Mouse (Mus musculus) neural tube, embryonic 11.5 days (tissue): Measurements from ENCODE around the gene Tspyl2. TPM values are rescaled to one million over a fixed set of nuclear protein-coding genes. Genes with fewer than 3 reads are reported as not detected.
"Not testable (repeated sequence)": the region's sequence is repeated elsewhere in the genome, so short reads cannot be mapped to it uniquely, and the experiment has no call there.

Source experiments
- ATAC-seq: fragments of 200-750 bp; cut with Nextera tagmentation; 2 replicates; pipeline ENCODE4 v1.8.0; 2017; ENCODE audit warnings: moderate number of reproducible peaks, mild to moderate bottlenecking, moderate TSS enrichment, moderate library complexity; ENCODE audit not compliant: insufficient read depth, low FRiP score, low TSS enrichment
- DNase-seq: peaks from one replicate; pipeline ENCODE4 v3.0.0-alpha.2; 2015; ENCODE audit warnings: low spot score
- H3K27ac ChIP-seq: fragments of 300-500 bp; sonication (generic); 2 replicates; pipeline ENCODE4 v1.5.1; 2014; ENCODE audit warnings: low read depth, mild to moderate bottlenecking, low read length
- H3K27me3 ChIP-seq: fragments of 300-500 bp; sonication (generic); 2 replicates; pipeline ENCODE4 v1.6.1; 2014; ENCODE audit warnings: mild to moderate bottlenecking, low read length, mixed read lengths; ENCODE audit not compliant: control insufficient read depth, insufficient read depth
- H3K36me3 ChIP-seq: fragments of 300-500 bp; sonication (generic); 2 replicates; pipeline ENCODE4 v1.6.1; 2014; ENCODE audit warnings: mild to moderate bottlenecking, low read length, moderate library complexity, mixed read lengths; ENCODE audit not compliant: control insufficient read depth, insufficient read depth
- H3K4me1 ChIP-seq: fragments of 300-500 bp; sonication (generic); 2 replicates; pipeline ENCODE4 v1.6.1; 2014; ENCODE audit warnings: low read length, mixed read lengths; ENCODE audit not compliant: control insufficient read depth, insufficient read depth
- H3K4me2 ChIP-seq: fragments of 300-500 bp; sonication (generic); 2 replicates; pipeline ENCODE4 v1.6.1; 2014; ENCODE audit warnings: low read depth, mild to moderate bottlenecking, moderate library complexity
- H3K4me3 ChIP-seq: fragments of 300-500 bp; sonication (generic); 2 replicates; pipeline ENCODE4 v1.5.1; 2014; ENCODE audit warnings: low read depth, low read length
- H3K9ac ChIP-seq: fragments of 300-500 bp; sonication (generic); 2 replicates; pipeline ENCODE4 v1.6.1; 2014; ENCODE audit warnings: mild to moderate bottlenecking, low read length
- H3K9me3 ChIP-seq: fragments of 300-500 bp; sonication (generic); 2 replicates; pipeline ENCODE4 v1.6.1; 2016; ENCODE audit warnings: low read length; ENCODE audit not compliant: control insufficient read depth
- WGBS: fragments of 180-500 bp; shearing (Covaris S2); extraction: QIAGEN DNeasy Blood & Tissue Kit; methylation state at CpG from one replicate; pipeline ENCODE4 v1.1.7; 2014; 5-methylcytosine and 5-hydroxymethylcytosine counted together
- polyA plus RNA-seq: library from polyadenylated mRNA; unstranded; fragments of >200 nt; fragmentation: Nextera tagmentation; extraction: Ambion mirVana; gene quantifications from 2 replicates; pipeline ENCODE4 v1.2.1, GENCODE M21; 2014

The Tspyl2 gene
- polyA plus RNA-seq, 1 experiment from 2014 or later, result 32.3 TPM

- WGBS, result 86% methylated on average over 4 of the region's 4 CpGs
- Histone ChIP-seq H3K9ac (no peak overlapping the region), H3K4me2 (no peak overlapping the region), H3K4me1 (no peaks in the 10 kb centered on the region), H3K9me3 (no peaks in the 10 kb centered on the region), H3K36me3 (no peaks in the 10 kb centered on the region), H3K27ac (no peak overlapping the region), H3K27me3 (peaks cover 2% of the 10 kb centered on the region; the same call in 1 of the 2 replicates), H3K4me3 (no peak overlapping the region)
- ATAC-seq (no peak), DNase-seq (no peak)
Observed at GRCm38 (mm10) chrX:152320535-152320934, 21.7 kb downstream of the Tspyl2 start.

GRCm38 (mm10) chrX:152307942-152308341 is 34.3 kb downstream of the Tspyl2 start:
- 70% methylated on average over 2 of the region's 2 CpGs for WGBS
- no peak for ATAC-seq
- 0 out of 2 replicates have a peak, but pooled peaks cover 2% of the 10 kb centered on the region for H3K27me3 ChIP-seq
- no peak overlapping the region for H3K27ac ChIP-seq
- no peaks in the 10 kb centered on the region for H3K9me3 ChIP-seq
- no peak overlapping the region for H3K9ac ChIP-seq
- DNase-seq, result peak; percentile 19
- H3K36me3 ChIP-seq, result no peaks in the 10 kb centered on the region
- H3K4me3 ChIP-seq, result no peak overlapping the region
- no peak overlapping the region for H3K4me2 ChIP-seq
- no peaks in the 10 kb centered on the region for H3K4me1 ChIP-seq

GRCm38 (mm10) chrX:152307371-152307770 is 34.9 kb downstream of the Tspyl2 start:
- H3K27me3 ChIP-seq, result 0 out of 2 replicates have a peak, but pooled peaks cover 2% of the 10 kb centered on the region
- H3K4me2 ChIP-seq, result no peak overlapping the region
- H3K9ac ChIP-seq, result no peak overlapping the region
- no peaks in the 10 kb centered on the region for H3K9me3 ChIP-seq
- ATAC-seq (no peak), DNase-seq (no peak)
- no peaks in the 10 kb centered on the region for H3K36me3 ChIP-seq
- H3K4me1 ChIP-seq, result no peaks in the 10 kb centered on the region
- H3K27ac ChIP-seq, result no peak overlapping the region
- H3K4me3 ChIP-seq, result no peak overlapping the region

GRCm38 (mm10) chrX:152306224-152306623 is 36.0 kb downstream of the Tspyl2 start:
- Histone ChIP-seq H3K36me3 (no peaks in the 10 kb centered on the region), H3K4me3 (no peak overlapping the region), H3K4me1 (no peaks in the 10 kb centered on the region), H3K27ac (no peak overlapping the region), H3K9ac (no peak overlapping the region), H3K4me2 (no peak overlapping the region), H3K9me3 (no peaks in the 10 kb centered on the region), H3K27me3 (0 out of 2 replicates have a peak, but pooled peaks cover 6% of the 10 kb centered on the region)
- WGBS, result 84% methylated on average over 2 of the region's 2 CpGs
- ATAC-seq (no peak), DNase-seq (no peak)

GRCm38 (mm10) chrX:152287026-152287425 is 55.2 kb downstream of the Tspyl2 start:
- 54% methylated on average over 1 of the region's 1 CpGs for WGBS
- not testable (repeated sequence) for H3K36me3 ChIP-seq, H3K9me3 ChIP-seq, H3K4me2 ChIP-seq, H3K9ac ChIP-seq, H3K27me3 ChIP-seq, H3K4me1 ChIP-seq, H3K27ac ChIP-seq, DNase-seq, ATAC-seq, H3K4me3 ChIP-seq

Other genes starting within 250 kb of the Tspyl2 start
- gene Iqsec2, start 198.2 kb downstream of the Tspyl2 start, polyA plus RNA-seq, result 0.94 and 1.8 TPM in 2 replicates
- 39.3 and 42.4 TPM in 2 replicates for gene Kdm5c, start 109.4 kb downstream of the Tspyl2 start, polyA plus RNA-seq
- 17.0 and 17.8 TPM in 2 replicates for gene Kantr, start 14.9 kb downstream of the Tspyl2 start, polyA plus RNA-seq
- 5.8 and 6.1 TPM in 2 replicates for gene Gpr173, start 26.3 kb upstream of the Tspyl2 start, polyA plus RNA-seq
- gene Cldn34a, start 220.9 kb upstream of the Tspyl2 start, polyA plus RNA-seq, result not detected in 2 replicates